Mouse (Mus musculus) liver, adult 2 months (tissue): Measurements from ENCODE around the gene Atp13a1.

Source experiments
- CTCF ChIP-seq: fragments of 200-500 bp; IDR thresholded peaks from 2 replicates; pipeline ENCODE4 v1.5.1; 2011; ENCODE audit warnings: low read depth, low read length, control low read depth
- POLR2A ChIP-seq: fragments of 200-500 bp; IDR thresholded peaks from 2 replicates; pipeline ENCODE4 v1.6.1; 2011; ENCODE audit warnings: low read length, control low read depth; ENCODE audit not compliant: insufficient read depth; ENCODE audit errors: extremely low read depth

DNA sequence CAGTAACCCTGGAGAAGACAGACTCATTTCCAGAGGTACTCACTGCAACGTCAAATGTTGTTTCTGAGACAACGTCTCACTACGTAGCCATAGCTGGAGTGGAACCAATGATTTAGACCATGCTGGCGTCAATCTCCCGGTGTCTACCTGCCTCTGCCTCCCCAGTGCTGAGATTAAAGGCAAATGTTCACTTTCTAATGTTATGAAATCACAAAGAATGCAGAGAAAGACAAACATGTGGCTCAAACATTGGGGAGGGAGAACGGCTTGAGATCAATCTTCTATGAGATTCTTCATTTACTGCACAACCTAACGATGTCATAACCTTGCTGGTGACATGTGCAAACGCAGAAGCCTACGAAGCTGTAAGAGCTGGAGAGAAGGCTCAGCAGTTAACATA, 19.7 kb upstream of the Atp13a1 start:
- TF ChIP-seq CTCF (no peak), POLR2A (no peak)
